Mouse (Mus musculus) gastrocnemius, postnatal 4 days (tissue): ENCODE measurements at regions not wholly inside any gene's neighbourhood (a gene's known extent, or its start where the extent isn't known, plus 50 kb on each side); places are given as distances from the start of the nearest gene placed in this dataset.

ENCODE experiments used
- DNase-seq, 2 experiments: peaks; one replicate each; pipeline ENCODE4 v3.0.0; 2021 to 2022; ENCODE audit warnings: low spot score in 2 of 2, mixed read lengths in 2 of 2

DNA sequence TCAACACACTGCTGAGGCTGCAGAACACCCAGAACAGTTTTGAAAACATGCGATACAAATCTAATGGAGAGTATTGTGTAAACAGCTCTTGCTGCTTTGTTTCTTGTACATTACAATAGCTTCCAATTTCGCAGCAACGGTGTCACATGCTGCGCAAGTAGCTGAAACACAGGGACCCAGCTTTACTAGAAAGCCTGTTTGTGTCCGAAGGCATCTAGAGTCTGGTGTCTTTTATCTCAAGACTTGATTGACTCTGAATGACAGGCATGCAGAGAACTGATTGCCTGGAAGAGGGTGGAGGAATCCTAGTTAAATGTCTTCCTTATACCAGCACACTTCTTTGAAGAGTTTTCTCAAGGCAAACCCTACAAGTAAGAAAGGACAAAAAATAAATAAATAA is 66.1 kb upstream of the Fgf10 start:
- no peak for DNase-seq

GRCm38 (mm10) chr13:118596856-118597255 is 72.7 kb upstream of the Fgf10 start:
- no peak for DNase-seq

DNA sequence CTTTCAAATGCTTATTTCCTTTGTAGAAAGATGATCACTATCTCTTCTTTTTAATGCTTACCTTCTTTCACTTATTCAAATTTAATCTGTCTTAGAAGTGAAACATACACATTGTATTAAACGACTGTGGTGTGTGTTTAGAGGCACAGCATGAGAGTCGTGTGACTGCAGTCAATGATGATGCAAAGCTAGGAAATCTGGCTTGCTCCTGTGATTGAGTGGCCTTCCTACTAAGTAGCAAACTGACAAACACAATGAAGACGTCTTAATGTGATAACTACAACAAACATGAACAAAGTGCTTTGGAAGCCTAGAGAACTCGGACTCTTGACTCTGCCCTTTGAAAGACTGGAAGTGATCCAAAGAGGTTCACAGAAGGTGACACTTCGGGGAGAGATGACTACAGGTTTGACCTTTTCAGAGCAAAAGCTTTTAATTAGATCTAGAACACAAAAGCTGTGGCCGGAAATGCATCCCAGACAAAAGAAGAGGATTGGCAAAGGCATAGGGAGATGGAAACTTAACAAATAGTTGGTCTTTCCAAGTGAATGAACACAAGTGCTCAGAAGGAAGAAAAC is 73.3 kb upstream of the Fgf10 start:
- DNase-seq, result no peak

DNA sequence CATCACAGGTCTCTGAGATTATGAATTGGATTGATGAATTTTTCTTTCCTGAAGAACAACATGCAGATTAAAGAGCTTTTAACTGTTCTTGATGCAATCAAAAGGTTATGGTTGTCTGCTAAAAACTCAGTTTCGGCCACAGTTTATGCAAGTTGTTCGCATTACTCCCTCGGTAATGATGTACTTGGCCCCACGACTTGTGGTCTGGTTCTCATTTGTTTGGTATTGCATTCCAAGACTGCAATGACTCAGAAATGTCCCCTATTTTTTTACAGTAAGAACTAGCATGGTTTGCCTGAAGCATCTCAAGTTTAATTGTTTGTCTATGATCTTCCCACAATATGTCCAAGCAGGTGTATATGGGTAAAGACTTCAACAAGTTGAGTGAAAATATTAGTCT is 77.5 kb upstream of the Fgf10 start:
- no peak for DNase-seq

DNA sequence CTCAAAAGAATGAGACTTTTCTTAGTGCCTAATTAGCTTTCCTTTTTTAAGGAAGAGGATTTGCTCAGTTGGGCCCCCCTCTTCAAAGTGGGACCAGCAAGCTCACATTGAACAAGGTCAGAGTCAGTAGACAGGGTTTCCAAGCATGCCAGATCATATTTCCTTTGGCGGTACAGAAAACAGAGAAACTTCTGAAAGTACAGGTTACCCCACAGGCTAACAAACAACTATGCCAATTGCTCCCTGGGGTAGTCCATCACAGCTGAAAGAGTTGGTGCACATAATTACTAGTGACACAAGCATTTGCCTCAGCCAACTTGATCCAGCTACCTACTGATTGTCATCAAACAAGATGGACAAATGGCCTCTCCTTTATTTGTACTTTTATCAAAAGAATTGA is 97.0 kb upstream of the Fgf10 start:
- DNase-seq, result no peak

- no peak for DNase-seq
Observed at GRCm38 (mm10) chr13:118565219-118565833, 104.3 kb upstream of the Fgf10 start.

GRCm38 (mm10) chr13:118558966-118559365 is 110.6 kb upstream of the Fgf10 start:
- no peak for DNase-seq

- no peak for DNase-seq
Observed at GRCm38 (mm10) chr13:118552029-118552428, 117.6 kb upstream of the Fgf10 start.

GRCm38 (mm10) chr13:118538742-118539141 is 130.8 kb upstream of the Fgf10 start:
- no peak for DNase-seq

DNA sequence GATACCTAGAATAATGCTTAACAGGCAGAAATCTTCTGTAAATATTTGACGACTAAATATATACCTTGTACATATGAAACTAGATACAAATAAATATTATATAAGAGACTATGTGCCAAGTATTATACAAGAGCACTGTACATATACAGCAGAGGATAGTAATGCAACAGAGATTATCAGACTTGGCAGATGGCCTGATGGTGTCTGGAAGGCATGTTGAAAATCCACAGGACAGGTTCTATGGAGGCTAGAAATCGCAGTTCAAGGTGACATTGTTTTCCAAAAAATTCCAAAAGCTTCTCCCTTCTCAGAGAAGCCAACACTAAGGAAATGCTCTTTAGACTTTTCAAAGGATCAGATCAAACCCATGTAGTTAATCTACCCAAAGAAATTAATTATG is 126.9 kb upstream of the Mrps30 start:
- DNase-seq, result no peak

- DNase-seq, result peak in 1 of 2 experiments; percentile 15
Observed at GRCm38 (mm10) chr13:118506136-118506535, 119.1 kb upstream of the Mrps30 start.

DNA sequence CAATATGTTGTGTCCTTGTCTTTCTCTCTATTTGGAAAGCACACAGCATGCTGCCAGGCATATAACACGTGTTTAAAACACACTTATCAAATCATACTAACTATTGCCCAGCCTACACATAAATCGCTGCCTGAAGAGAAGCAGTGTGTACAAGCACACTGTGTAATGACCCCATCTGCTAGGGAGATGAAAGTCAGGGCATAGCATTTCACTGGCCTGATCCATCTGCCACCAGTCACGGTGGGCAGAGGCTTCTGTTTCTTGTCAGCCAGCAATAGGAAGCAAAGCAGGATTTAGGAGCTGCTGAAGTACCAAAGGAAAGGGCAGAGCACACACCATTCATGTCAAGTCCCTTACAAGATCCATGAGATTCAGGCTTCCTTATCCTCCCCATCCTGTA is 103.6 kb upstream of the Mrps30 start:
- DNase-seq, result no peak

GRCm38 (mm10) chr13:118483031-118483430 is 96.0 kb upstream of the Mrps30 start:
- DNase-seq, result no peak

GRCm38 (mm10) chr13:118480237-118480636 is 93.2 kb upstream of the Mrps30 start:
- DNase-seq, result no peak

DNA sequence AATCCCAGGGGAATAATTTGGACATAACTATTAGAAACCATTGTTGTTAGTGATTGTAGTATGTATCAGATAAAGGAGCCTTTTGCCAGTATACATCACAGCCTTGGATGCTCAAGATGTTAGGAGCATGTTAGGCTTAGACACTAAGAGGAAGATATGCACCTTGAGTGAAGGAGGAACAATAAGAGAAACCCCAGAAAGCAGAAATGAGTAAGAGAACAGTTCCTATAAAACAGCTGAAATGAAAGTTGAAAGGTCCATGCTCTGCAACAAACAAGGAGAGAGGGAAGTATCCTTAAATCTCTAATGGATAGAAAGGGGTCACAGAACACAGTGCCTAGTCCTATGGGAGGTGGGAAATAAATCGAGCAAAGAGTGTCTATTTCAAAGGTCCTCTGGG is 91.4 kb upstream of the Mrps30 start:
- DNase-seq, result no peak

GRCm38 (mm10) chr13:118472578-118472977 is 85.5 kb upstream of the Mrps30 start:
- no peak for DNase-seq

- DNase-seq, result no peak
Observed at GRCm38 (mm10) chr13:118459672-118460384, 72.8 kb upstream of the Mrps30 start.

- DNase-seq, result no peak
Observed at GRCm38 (mm10) chr13:118448977-118449705, 62.1 kb upstream of the Mrps30 start.

DNA sequence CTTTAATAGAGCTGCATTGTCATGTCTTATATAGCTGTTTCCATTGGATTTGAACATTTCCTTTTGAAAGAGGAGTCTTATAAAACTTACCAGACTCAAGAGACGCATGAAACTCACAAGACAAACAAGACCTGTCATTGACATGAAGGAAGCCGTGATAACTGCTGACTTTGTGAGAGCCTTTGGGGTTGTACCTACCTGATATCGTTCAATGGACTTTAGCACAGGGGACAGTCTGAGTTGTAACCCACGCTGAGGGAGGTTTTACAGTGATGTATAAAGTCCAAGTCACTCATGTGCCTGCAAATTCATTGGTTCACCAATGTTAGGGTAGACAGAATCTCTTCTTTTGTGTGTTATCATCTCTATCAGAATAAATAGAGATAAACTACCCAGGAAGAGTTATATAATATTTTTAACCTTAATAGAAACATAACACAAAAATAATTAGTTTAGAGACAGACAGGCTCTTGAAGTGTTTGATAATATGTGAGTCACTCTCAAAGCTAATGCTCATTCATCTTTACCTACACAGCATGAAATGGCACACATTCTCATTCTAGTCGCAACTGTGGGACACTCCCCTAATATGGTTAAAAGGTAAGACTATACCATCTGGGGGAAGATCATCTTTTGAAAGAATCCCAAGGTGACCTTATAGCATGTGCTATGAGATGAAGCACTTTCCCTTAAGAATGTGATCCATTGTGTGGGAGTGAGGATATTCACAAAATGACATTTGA is 54.4 kb upstream of the Mrps30 start:
- DNase-seq, result no peak
